Mouse (Mus musculus) adrenal gland, adult 8-10 months (tissue): Measurements from ENCODE around the gene Zbtb22. TPM values are rescaled to one million over a fixed set of nuclear protein-coding genes. Genes with fewer than 3 reads are reported as not detected.
"Not testable (repeated sequence)": the region's sequence is repeated elsewhere in the genome, so short reads cannot be mapped to it uniquely, and the experiment has no call there.

Source experiments
- DNase-seq: peaks from one replicate; pipeline ENCODE4 v3.0.0; 2022
- total RNA-seq, 4 experiments: library from RNA; stranded (reverse); gene quantifications; 2 replicates each; pipeline ENCODE4 v1.2.4; 2022

Zbtb22 gene
- total RNA-seq: 10 to 100 TPM; 35.3 to 39.7 (median 37.5) TPM

DNA sequence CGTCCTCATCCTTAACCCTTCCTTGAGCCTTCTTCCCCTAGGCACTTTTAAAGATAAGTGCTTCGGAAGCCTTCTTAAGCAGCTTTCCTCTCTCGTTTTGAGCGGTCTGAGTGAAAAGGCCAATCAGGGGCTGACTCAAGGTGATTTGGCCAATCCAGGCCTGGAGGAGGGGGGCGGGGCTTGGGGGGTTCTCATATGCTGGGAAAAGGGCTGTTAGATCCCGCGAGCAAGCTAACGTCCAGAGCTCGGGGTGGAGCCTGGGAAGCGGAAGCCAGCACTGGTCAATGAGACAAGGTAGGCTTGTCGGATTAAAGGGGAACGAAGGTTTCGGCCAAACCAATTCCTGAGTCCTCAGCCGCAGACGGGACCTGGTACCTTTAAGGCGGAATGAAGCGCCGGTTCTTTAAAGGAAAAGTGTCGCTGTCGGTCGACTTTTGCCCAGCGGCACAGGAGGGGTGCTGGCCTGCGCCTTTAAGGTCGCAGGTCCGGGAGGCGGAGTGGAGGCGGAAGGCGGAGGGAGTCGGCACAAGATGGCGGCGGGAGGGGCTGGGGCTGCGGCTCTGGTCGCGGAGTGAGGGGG is at the start of gene Zbtb22, which contains the start of gene Tapbp:
Gene Zbtb22, plus strand, starts transcription at position 234 of the 580 bp plus-strand sequence.
Gene Tapbp, plus strand, starts transcription at position 229 of the 580 bp plus-strand sequence.
- DNase-seq: peak; percentile 97

DNA sequence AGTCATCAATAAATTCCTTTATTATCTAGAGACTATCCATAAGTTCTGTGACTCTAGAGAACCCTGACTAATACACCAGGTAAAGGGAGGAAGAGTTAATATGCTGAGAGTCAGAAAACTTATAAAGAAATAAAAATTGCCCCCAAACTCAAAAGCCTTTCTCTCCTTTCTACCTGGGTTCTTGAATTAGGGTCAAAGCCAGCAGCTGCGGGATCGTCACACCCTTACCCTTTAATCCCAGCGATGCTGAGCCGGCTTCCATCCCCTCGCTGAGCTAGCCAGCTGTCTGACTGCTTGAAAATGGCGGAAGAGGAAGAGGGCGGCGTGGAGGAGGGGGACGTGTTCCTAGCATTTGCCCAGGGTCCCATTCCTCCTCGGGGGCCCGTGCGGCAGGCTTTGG is 42.2 kb upstream of the Zbtb22 start, which contains the start of gene Gm7029:
Gene Gm7029, plus strand, starts transcription at position 301 of the 400 bp plus-strand sequence.
- not testable (repeated sequence) for DNase-seq

DNA sequence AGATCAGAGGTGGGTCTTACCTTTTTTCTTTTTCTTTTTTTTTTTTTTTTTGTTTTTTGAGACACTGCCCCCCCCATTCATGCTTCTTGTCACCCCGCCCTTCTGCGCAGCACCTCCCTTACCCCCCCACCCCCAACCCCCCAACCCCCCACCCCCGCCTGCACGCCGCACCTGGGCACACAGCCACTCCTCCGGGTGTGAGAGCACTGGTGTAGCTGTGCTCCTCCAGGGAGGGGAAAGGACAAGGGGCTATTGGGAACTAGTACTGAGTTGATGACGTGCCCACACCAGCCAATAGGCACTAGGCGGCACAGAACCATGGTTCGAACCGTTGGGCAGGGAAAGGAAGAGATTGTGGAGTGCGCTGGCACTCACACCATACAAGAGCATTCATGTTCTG is 41.3 kb upstream of the Zbtb22 start:
- DNase-seq: no peak

DNA sequence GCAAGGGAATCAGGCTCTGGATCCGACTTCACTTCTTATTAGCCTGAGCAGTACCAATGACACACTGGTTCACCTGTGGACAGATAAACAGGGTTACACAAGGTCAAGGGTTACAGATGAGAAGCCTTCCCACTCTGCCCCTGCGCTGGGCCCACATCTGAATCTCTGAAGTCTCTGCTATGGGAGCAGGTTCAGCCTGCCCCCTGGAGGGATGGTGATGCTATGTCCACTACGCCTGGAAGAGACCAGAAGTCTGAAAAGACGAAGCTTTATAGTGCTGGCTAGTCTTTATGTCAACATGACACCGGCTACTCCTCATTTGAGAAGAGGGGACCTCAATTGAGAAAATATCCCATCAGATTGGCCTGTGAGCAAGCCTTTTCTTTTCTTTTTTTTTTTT is 39.9 kb upstream of the Zbtb22 start:
- DNase-seq: not testable (repeated sequence)

DNA sequence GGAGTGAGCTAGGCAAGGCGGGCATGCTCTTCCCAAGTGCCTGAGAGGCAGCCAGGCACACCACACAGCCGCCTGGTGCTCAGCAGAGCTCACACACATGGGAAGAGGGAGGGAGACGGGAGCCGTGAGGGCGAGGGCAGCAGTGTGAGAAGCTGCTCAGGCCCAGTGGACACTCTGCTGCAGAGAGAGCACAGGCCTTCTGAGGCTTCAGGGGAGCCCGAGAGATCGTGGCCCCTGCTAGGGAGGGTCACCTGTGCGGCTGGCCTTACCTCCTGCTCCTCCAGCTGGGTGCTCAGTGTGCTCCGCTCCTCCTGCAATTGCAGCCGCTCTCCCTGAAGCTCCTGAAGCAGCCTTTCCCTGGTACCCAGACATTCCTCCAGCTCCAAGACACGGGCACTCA is 31.4 kb upstream of the Zbtb22 start:
- DNase-seq: not testable (repeated sequence)

DNA sequence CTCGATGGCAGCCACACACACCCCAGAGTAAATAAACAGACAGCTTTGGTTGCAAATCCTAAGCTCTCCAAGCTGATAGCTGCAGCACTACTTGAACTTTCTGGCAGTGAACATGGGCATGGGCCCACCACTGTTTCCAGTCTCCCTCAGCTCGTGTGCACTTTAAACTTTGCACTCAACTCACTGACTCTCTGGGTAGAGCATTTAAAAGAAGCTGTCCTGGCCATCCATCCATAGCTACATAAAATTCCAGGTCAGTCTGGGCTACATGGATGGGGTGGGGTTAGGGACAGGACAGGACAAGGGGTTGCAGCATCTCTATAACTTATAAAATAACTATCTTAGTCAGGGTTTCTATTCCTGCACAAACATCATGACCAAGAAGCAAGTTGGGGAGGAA is 27.9 kb upstream of the Zbtb22 start:
- not testable (repeated sequence) for DNase-seq

DNA sequence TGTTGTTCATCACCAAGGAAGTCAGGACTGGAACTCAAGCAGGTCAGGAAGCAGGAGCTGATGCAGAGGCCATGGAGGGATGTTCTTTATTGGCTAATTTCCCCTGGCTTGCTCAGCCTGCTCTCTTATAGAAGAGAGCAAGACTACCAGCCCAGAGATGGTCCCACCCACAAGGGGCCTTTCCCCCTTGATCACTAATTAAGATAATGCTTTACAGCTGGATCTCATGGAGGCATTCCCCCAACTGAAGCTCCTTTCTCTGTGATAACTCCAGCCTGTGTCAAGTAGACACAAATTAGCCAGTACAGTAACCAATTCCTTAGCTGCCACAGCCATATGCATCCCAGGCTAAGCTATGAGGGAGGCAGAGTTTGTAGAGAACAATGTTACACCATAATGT is 27.5 kb upstream of the Zbtb22 start:
- DNase-seq: not testable (repeated sequence)

DNA sequence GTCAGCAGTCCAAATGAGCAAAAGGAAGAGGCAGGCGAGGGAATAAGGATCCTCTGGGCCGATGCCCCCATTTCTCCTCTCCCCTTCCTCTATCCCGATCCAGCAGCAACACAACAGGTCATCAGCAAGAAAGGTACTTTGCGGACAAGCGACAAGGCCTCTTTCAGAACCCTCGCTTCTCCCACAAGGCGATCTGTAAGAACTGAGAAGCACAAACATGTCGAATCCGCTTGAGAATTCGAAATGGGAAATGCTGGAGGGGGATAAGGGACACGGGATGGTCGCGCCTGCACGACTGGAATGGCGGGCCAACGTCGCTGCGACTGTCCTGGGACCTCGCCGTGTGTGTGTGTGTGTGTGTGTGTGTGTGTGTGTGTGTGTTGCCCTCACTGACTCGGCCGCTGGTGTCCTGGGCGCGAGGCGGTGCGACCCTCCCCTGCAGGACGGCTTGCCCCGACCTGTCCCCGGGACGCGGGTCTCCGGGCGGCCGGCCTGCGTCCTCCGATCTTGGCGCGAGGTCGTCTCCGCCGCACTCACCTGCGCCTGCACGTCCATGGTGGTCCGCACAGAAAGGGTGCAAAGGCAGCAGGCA is 25.7 kb upstream of the Zbtb22 start:
- DNase-seq: not testable (repeated sequence)

DNA sequence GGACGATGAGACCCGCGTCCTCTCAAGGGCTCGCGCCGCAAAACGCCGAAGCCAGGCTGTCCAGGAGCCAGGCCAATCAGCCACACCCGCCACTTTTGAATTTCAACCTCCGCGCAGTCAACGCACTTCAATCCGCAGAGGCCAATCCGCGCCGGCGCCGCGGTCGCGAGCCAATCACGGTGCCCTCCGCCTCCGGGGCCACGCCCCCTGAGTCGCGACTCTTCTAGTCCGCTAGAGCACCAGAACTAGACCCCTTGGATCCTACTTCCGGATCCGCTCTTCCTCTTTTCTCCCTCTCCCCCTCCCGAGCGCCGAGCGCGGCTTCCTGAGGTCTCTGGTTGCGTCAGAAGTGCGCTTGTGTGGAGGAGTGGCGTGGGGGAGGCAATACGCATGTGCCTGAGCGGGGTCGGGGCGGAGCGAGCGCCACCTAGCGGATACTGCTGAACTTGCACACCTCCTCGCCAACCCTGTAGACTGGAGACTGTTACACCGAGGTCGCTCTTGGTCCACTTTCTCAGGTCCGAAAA is 25.1 kb upstream of the Zbtb22 start, which contains the start of gene Kifc1:
Gene Kifc1, minus strand, starts transcription at position 129 of the 527 bp plus-strand sequence.
- DNase-seq: peak; percentile 100

DNA sequence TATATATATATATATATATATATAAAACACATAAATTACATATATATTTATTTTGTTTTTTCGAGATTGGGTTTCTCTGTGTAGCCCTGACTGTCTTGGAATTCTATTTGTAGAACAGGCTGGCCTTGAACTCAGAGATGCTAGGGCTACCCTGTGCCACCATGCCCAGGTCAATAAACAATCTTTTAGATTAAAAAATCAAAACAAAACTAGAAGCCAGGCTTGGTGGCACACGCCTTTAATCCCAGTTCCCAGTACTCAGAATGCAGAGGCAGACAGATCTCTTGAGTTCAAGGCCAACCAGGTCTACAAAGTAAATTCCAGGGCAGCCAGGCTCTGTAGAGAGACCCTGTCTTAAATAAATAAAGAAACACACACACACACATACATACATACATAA is 24.3 kb upstream of the Zbtb22 start:
- DNase-seq: no peak

DNA sequence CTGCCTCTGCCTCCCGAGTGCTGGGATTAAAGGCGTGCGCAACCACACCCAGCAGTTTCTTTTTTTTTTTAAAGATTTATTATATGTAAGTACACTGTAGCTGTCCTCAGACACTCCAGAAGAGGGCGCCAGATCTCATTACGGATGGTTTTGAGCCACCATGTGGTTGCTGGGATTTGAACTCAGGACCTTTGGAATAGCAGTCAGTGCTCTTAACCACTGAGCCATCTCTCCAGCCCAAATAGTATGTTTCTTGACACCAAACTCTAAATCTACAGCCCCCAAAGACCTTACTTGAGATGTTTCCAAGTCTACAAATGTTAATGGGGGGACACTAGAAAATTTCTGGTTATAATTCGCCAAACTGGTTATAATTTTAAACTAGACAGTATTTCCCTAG is 23.8 kb upstream of the Zbtb22 start:
- not testable (repeated sequence) for DNase-seq

DNA sequence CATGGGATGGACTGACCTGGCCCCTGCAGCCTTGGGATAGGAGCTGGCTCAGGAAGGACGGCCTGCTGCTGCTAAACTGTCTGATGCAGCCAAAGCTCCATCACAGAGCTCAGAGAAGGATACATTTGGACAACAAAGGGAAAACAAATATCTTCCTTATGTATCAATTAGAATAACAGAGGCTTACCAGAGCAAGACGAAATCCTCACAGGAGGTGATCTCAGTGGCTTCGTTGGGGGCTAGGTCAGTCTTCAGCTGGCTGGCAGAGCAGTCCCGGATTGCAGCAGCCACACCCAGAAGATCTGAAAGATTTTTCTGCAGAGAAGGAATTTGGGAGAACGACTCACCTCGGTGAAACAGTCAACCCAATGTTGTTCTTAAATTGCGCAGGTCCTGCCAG is 23.3 kb upstream of the Zbtb22 start:
- DNase-seq: no peak

DNA sequence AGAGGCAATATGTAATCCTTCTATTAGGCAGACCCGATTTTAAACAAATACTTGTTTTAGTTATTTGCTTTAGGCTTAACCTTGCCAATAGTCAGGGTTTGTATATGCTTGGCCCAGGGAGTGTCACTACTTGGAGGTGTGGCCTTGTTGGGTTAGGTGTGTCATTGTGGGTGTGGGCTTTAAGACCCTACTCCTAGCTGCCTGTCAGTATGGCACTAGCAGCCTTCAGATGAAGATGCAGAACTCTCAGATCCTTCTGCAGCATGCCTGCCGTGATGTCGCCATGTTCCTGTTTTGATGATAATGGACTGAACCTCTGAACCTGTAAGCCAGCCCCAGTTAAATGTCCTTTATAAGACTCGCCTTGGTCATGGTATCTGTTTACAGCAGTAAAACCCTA is 22.7 kb upstream of the Zbtb22 start:
- not testable (repeated sequence) for DNase-seq

DNA sequence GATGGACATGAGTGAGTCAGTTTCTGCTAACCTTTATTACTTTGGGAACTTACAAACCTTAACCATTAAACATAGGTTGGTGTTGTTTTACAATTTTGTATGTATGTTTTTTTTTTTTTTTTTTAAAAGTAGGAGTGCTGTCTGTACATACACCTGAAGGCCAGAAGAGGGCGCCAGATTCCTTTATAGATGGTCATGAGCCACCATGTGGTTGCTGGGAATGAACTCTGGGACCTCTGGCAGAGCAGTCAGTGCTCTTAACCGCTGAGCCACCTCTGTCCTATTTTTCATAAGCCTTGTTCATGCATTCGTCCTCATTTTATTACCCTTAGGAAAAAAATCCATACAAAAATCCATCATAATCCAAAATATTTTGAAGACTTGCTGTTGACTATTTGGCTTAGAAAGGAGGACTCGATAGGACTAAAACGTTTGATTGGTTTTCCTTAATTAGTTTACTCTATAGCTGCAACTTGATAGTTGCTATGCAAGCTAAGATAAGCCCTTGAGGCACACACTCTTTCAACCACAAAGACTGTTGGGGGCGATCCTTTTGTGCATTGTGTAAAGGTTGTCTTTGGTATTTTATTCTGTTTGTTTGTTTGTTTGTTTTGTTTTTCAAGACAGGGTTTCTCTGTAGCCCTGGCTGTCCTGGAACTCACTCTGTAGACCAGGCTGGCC is 18.4 kb upstream of the Zbtb22 start:
- no peak for DNase-seq

DNA sequence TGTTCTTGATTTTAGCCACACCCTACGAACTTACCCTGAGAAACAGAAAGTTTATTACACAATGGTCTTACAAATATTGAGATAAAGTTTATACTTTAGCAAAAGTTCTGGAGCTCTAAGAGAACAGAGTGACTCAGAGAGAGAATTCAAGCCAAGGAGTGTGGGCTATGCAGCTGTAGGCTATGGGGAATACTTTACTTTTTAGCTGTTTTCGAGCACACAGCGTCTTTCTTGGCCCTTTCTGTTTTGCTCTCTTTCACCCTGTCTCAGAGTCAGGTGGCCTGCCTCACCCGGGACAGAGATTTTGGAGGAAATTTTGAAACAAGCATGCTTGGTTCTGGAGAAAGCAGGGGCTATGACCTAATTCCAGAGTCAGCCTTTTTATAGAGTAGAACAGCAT is 17.5 kb upstream of the Zbtb22 start:
- DNase-seq: not testable (repeated sequence)

DNA sequence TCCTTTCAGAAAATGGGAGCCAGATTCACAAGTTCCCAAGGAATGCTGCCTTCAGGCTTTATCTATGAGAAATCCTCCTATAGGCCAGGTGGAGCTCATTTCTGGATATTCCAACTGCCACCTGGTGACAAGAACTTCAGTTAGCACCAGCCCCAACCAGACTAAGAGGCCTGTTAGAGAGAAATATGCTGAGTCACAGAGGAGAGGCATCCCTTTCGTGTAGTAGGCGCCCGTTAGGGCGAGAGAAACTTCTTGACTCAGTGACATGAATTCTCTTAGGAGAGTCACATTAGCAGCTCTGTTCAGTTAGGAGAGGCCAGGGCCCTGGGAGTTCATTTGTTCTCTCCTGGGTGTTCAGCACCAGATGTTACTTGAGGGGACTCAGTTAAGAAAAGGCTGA is 16.1 kb upstream of the Zbtb22 start:
- no peak for DNase-seq

DNA sequence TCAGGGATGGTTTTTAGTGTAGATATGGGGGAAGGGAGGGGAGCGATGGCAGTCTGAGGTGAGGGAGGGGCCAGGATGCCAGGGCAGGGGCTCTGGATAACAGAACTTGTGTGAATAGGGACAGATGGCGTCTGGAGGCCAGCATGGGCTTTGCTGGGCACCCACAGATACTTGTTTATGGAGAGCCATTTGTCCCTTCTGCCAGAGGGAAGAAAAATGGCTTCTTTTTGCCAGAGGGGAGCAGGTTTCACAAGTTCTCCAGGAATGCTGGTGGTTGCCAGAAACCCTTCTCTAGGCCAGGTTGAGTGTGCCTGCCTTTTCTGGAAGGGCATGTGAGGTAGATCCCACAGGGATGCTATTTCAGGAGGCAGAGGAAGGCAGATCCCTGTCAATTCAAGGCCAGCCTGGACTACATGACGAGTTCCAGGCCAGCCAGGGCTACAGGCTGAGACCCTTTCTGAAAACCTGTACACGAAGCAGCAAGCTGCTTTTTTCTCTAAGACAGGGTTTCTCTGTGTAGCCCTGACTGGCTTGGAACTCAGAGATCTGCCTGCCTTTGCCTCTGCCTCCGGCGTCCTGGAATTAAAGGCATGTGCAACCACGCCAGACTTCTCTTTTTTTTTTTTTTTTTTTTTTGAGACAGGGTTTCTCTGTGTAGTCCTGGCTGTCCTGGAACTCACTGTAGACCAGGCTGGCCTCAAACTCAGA is 15.3 kb upstream of the Zbtb22 start:
- DNase-seq: no peak

DNA sequence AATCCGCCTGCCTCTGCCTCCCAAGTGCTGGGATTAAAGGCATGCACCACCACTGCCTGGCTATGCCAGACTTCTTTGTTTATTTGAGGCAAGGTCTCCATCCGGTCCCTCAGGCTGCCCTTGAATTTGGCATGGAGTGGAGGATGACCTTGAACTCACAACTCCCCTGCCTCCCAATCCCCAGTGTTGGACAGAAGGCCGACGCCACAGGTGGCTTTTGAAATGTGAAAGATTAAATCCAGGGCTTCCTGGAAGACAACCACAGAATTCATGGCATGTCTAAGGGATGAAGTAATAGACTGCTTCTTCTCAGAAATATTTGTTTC is 14.8 kb upstream of the Zbtb22 start:
- DNase-seq: no peak

DNA sequence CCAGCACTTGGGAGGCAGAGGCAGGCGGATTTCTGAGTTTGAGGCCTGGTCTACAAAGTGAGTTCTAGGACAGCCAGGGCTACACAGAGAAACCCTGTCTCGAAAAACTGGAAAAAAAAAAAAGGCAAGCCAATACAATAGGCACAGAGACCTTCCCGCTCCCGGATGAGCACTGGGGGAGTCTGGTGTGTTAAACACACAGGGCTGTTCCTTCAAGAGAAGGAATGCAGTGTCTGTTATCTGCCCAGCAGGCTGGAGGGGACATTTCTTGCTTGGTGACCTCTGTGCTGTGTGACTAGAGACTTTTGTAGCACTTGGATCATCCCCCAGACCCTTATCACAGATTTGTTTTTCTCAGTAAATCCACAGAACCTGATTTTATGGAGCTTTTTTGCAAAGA is 14.1 kb upstream of the Zbtb22 start:
- no peak for DNase-seq

DNA sequence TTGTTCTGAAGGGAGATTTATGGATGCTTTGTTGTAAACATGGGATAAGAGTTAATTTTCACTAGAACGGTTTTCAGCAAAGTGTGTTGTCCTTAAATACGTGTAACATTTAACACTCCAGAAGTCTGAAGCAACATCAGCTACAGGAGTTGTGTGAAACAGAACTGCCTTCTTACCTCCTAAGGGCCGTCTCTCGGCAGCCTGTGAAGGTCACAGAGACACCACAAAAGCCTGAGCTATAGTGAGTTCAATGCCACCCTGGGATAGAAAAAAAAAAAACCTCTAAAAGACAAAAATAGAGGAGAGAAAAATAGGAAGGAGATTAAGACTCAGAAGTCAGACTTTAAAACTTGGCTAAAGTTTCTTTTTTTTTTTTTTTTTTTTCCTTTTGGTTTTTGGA is 13.6 kb upstream of the Zbtb22 start:
- DNase-seq: no peak

DNA sequence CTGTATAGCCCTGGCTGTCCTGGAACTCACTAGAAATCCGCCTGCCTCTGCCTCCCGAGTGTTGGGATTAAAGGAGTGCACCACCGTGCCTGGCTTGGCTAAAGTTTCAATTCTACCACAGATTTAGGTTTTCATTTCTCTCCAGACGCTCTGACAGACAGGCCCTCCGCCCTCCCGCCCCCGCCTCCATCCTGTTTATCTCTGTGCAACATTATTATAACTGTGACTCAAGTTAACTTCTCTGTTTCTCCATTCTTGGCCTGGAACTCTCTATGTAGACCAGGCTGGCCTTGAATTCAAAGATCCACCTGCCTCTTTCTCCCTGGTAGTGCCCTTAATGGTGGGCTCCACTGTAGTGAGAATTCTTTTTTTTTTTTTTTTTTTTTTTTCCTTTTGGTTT is 13.2 kb upstream of the Zbtb22 start:
- no peak for DNase-seq

DNA sequence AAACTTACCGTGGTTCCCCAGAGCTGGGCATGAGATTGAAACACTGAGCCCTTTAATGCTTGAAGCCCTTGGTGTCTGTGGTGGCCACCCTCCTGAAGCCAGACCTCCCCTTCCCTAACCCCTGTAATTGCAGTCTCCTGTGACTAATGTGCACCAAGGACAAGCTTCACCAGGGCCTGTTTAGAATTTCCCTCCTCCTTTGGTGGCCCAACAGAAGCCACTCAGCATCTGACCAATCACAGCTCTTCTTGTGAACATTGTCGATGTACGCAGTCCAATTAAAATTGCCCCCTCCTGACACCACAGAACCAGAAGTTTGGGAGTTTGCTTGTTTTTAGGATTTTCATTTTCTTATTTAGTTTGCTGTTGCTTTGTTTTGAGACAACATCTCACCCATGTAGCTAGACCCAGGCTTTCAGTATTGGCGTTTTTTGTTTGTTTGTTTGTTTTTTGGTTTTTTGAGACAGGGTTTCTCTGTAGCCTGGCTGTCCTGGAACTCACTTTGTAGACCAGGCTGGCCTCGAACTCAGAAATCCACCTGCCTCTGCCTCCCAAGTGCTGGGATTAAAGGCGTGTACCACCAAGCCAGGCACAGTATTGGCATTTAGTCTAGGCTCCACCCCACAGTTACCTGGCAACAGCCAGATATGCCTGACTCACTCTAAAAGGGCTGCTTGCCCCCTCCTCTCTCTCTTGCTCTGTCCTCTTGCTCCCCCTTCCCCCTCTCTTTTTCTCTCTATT is 11.6 kb upstream of the Zbtb22 start:
- DNase-seq: not testable (repeated sequence)
